Mouse (Mus musculus) right cerebral cortex, postnatal 14 days (tissue): ENCODE measurements around the gene Srcin1.

Experiments used
- DNase-seq: peaks from one replicate; pipeline ENCODE4 v3.0.0; 2022

Gene Srcin1

DNA sequence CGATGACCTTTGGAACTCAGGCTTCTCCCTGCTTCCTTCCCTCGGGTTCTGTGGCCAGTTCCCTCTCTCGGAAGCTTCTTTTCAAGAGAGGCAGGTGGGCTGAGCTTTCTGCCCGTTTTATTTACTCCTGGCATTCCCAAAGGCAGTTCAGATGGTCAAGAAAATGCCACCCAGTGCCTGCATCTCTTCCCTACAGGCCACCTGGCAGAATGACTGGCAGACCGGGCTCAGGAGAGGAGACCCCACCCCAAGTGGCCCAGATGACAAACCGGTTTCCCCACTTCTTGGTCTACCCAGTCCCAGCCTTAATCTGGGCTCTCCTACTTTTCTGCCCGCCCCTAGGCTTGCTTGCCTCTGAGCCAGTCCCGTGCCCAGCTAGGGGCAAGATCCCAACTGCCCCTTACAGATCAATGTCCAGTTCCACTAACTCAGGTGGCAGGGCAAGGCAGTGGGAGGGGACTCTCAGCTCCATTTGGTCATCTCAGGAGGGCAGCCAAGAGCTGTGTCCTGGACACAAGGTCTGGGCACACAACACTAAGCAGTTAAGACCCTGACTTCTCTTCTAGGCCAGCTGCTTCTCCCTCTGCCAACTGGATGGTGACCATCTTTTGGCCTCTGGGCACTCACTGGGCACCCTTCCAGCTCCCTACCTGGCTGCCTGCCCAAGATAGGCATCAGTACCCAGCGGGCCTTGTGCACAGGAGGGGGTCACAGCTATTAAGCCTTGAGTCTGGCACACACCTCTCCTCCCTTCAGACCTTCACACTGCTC is at the start of gene Srcin1:
Gene Srcin1, minus strand, starts transcription at position 51 of the 771 bp plus-strand sequence.
- DNase-seq: peak; percentile 73

DNA sequence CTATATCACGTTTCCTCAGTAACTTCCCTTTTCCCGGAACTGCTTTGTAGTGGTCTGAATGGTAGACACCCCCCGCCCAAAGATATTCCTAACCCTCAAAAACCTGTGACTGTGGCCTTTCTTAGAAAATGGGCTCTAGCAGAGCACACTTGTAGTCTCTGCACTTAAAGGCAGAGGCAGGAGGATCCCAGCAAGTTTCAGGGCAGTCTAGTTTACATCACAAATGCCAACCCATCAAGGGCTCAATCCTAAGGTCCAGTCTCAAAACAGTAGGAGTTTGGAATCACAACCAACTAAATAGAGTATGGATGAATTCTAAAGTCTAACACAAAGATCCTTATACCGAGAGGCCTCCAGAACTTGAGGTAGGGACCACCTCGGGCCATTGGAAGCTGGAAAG is 49.6 kb upstream of the Srcin1 start:
- no peak for DNase-seq

DNA sequence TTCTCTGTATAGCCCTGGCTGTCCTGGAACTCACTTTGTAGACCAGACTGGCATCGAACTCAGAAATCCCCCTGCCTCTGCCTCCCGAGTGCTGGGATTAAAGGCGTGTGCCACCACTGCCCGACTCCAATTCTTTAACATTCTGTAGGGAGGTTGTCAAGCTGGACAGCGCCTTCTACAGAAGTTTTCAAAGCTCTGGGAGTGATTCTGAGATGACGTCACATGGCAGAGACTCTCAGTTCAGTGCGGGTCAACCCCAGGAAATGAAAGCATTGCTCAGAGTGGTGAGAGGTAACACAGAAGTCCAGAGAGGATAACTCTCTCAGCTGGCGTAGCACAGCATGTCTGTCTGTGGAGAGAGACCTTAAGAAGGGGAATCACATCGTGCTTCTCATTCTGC is 47.2 kb upstream of the Srcin1 start:
- DNase-seq: no peak

DNA sequence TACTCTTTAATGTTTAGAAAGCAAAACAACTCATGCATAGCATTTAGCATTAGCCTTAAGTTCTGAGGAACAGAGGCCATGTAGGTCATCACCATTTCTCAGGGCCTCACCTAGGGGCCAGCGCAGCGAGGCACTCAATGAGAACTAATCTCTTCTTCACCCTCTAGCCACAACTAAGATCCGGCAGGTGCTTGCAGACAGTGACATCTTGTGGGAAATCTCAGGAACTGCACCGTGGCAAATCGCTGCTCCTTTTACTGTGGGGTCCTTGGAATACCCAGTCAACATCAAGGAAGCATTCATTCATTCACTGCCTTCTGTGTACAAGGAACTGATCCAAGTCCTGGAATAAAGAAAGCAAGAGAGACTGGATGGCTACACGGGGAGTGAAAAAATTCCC is 46.5 kb upstream of the Srcin1 start:
- DNase-seq: peak; percentile 46

DNA sequence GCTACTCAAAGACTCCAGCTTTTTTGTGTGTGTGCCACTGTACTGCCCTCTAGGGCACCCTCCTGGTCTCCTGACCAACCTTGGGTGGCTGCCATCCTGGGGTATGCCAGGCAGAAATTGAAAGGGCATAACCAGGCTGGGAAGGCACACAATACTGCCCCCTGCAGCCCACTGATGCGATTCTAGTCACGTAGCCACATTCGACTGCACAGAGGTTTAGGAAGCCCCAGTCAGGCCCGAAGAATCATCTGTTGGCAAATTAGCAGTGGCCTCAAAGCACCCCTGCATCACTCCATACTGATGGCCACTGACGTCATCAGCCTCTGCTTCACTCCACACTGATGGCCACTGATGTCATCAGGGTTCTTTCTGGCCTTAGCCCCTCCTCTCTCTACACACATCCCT is 43.4 kb upstream of the Srcin1 start:
- DNase-seq: peak; percentile 84

DNA sequence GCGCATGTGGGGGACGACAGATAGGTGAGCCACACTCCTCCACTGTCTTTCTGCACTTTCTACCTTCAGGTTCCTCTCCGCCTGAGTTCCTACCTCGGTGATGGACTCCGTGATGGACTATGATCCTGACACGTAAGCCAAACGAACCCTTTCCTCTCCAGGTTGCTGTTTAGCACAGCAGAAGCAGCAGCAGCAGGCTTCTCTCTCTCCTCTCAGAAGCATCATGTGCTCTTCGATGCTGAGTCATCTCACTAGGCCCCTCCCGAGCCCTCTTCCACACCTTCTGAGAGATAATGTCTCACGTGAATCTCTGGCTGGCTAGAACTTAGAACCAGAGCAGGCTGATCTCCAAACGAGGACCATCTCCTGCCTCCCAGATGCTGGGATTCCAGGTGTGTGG is 42.4 kb upstream of the Srcin1 start:
- DNase-seq: no peak

DNA sequence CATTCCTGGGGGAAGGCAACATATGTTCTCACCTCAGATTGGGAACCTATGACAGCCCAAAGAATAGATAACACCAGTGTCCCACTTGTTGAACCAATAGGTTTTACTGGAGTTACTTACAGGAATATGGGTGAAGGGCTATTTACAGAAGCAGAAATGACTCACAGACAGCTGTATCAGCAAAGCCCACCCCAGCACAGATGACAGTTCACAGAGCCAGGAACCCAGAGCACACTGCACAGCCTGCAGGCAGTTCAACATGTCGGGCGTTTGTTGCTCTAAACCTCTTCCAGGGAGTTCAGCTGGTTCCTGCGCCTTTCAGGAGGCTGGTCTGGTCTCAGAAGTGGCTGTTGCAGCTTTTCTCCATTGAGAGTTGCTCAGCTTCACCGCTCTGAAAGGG is 39.3 kb upstream of the Srcin1 start:
- DNase-seq: no peak

DNA sequence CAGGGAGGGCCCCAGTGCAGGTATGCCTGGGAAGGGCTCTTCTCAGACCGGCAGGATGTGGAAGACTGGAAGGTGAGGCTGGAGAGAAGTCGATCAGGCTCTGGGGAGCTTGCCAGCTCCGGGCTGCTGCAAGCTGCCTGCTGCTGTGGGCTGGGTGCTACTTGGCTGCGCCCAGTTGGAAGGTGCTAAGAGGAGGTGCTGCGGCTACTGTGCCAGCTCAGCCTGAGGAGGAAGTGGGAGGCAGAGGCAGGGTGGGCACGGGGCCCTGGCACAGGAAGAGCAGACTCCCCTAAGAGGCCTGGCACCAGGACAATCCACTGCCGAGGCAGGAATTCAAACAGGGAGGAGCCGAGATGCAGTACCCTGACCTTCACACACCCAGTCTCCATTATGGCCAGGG is 35.1 kb upstream of the Srcin1 start:
- DNase-seq: peak; percentile 76

DNA sequence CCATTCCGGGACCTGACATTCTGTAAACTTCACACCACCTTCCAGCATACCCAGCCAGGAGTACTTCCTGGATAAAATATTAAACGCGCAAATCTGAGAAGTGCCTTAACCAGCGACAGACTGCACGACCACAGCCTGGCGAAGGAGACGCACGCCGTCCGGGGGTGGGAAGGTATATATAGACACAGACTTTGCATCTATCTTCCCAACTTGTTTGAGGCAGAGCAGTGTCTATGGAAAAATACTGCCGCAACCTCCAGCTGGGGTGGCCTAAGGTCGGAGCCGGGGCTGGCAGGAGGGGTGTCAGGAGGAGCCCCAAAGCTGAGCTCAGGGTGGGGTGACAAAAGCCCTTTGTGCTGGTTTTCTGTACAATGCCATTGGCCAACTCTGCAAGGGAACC is 33.8 kb upstream of the Srcin1 start:
- peak; percentile 60 for DNase-seq

DNA sequence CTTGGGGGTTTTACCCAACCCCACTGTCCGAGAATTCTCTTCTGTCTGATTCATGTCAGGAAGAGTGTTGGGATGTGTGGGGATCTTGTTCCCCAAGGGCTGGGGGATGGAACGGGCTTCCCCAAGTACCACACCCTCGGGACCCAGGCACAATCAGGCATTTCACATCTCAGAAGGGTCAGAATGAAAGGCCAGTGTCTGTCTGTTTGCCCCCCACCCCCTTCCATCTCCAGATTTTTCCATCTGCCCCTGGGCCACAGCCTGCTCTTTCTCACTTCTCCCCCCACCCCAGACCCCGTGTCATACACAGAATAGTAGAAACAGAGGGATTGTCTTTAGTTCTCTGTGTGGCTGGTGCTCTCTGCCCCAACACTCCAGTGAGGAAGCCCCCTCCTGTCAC is 32.9 kb upstream of the Srcin1 start:
- DNase-seq: no peak

DNA sequence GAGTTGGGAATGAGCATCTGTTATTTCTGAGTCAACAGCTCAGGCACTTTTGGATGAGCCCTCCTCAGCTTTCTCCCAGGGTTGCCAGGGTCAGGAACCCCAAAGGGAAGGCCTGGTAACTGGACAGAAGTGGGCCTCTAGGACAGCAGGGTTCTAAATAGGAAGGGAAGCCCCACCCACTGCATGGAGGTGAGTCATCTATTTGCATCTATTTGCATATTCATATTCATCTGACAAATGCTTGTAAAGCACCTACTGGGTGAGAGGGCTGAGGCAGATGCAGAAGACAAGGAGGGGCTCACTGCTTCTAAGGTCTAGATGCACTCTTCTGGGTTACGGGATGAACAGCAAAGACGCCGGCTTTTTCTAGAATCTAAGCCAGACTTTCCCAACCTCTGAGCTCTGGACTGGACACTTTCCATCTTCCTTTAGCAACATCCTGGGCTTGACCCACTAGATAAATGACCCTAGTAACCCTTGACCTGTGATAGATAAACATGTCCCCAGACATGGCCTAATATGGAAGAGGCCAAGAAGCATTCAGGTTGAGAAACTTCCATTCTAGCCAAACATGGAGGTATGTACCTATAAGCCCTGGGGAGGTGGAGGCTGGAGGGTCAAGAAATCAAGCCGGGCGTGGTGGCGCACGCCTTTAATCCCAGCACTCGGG is 31.2 kb upstream of the Srcin1 start:
- no peak for DNase-seq

DNA sequence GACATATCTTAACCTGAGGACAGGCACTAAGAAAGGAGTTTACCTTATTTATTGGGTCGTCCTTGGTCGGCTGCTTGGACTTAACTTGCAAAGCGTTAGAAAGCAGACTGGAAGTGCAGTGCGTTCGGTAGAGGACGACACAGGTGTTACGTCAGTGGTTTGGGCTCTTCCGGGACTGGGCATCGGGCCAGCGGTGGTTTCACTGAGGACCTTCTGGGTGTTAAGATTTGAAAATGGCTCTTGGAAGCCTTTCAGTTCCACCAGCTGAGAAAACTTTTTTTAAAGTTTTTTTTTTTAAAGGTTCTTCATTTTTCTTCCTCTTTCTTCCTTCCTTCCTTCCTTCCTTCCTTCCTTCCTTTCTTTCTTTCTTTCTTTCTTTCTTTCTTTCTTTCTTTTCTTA is 27.9 kb upstream of the Srcin1 start:
- DNase-seq: peak; percentile 54

DNA sequence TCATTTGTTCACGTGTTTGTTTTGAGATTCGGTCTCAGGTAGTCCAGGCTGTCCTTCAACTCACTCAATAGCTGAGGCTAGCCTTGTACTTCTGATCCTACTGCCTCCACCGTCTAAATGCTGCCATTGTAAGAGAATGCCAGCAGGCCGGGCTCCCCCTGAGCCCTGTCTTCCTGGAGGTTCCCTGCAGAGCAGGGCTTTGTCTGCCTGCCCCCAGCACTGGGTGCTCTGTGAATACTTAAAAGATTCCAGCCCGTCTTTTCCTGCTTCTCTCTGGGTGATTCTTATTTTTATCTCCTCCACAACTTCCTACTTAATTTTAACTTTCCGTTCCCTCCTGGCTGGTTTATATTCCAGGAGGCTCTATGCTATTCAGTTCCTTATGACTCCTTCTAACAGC is 26.2 kb upstream of the Srcin1 start:
- no peak for DNase-seq

DNA sequence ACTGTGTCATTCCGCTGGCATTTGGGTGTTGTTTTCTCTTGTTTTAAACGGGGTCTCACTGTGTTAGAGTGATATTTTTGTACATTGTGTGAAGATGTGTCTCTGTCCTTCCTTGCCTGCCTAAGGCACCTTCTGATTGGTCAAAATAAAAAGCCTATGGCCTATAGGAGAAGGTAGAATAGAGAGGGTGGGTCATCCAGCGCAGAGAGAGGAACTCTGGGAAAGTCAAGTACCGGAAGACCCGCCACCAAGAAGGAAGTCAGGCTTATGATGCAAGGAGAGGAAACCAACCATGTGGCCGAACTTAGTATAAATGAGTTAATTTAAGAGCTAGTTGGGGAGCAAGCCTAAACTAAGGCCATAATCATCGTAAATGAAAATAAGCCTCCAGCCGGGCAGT is 23.1 kb upstream of the Srcin1 start:
- DNase-seq: no peak

DNA sequence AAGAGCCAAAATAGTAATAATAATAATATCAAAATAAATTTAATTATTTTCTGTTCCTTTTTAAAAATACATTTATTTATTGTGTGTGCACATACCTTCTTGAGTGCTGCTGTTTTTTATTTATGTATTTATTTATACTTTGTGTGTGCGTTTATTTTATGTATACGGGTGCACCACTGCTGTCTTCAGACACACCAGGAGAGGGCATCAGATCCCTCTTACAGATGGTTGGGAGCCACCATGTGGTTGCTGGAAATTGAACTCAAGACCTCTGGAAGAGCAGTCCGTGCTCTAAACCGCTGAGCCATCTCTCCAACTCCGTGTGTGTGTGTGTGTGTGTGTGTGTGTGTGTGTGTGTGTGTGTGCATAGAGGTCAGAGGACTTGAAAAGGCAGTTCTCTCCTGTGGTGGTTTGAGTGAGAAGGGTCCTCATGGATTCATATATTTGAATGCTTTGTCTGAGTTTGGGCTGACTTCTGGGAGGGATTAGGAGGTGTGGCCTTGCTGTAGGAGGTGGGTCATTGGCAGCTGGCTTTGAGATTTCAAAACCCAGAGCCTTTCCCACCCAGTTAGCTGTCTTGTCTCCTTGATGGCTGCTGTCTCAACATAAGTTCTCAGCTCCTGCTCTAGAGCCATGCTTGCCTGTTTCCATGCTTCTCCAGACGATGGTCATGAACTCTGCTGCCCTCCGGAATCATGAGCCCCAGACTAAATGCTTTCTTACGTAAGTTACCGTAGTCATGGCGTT is 22.1 kb upstream of the Srcin1 start:
- DNase-seq: no peak

DNA sequence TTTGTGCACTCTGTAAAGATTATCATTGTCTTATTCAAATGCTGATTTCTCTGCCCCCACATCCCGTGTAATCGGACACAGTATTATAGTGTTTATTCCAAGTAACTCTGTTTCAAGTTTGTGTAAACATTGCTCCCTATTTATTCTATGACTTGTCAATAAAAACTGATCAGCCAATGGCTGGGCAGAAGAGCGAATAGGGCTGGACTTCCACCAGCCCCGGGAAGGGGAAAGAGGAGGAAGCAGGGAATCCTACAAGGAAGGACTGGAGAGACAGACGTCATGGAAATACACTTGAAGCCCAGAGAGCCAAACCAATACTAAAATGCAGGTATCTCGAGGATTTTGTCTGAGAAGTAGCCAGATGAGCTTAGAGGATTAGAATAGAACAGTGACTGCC is 18.1 kb upstream of the Srcin1 start:
- no peak for DNase-seq

DNA sequence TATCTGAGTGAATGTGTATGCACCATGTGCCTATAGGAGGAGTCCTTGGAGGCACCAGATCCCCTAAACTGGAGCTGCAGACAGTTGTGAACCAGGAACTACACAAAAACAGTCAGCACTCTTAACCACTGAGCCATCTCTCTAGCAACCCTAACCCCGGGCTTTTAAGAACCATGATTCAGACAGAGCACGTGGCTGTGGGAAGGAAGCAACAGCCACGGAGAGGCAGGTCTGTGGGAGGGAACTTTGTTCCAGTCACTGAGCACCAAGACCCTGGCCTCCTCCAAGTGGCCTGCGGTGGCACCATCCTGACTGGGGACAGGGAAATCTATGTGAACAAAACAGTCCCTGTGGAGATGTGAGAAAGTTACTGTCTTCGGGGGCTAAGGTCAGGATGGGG is 15.9 kb upstream of the Srcin1 start:
- no peak for DNase-seq

DNA sequence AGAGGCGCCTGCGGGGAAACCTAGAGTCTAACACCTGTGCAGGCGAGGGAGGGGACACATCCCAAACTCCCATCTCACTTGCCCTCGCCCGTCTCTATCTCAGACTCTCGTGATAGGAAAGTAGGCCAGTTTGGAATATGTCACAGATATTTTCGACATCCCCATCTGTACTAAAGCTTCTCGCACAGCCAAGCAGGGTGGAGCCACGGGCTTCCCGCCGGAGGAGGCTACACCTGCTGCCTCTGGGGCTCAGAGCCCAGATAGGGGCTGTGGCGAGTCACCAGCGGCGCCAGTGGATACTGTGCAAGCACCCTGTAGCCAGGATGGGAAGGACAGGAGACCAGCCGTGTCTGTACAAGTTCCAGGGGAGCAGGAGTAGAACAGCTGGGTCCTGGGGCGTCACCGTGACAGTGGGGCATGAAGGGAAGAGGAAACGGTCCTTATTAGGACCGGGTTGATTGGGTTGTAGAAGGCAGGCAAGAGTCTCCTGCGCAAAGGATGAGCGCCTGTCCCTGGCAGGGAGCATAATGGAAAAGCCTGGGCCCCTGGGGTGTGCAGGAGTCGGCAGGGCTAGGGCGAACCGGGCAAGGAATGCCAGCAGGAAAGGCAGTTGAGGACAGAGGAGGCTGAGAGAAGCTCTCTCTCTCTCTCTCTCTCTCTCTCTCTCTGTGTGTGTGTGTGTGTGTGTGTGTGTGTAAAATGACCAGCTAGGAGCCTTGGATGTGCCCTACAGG is 14.4 kb upstream of the Srcin1 start:
- peak; percentile 62 for DNase-seq

DNA sequence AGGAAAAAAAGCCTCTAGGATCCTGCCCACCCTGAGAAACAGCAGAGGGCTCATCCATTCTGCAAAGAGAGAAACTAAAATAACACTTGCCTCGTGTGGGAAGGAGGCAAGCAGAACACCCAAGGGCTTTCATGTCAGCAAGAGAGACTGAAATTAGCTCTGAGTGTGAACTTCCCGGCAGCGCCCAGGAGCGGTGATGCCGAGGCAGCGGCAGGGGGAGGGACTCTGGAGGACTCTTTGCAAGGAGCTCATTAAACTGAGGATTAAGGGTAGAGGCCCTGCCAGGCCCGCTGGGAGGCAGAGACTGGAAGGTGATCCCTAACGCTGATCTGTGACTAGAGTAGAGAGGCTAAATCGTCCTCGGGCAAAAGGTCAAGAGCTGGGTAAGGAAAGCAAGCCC is 13.2 kb upstream of the Srcin1 start:
- DNase-seq: no peak

DNA sequence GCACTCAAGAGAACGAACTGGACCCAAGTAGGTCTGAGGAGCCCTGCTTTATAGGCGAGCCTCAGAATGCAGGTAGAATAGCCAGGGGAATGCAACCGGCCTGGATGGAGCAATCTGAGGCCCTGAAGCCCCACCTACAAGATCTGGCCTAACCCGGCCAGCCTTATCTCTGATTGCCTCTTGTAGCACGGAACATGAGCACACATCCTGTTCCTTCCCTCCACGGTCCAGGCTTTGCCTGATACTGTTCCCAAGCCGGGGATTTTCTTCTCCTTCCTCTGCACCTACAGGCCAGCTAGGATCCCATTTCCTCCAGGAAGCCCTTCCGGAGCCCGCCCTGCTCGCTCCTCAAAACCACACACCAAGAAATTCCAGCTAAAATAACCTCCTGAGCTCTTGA is 9.9 kb upstream of the Srcin1 start:
- DNase-seq: no peak

DNA sequence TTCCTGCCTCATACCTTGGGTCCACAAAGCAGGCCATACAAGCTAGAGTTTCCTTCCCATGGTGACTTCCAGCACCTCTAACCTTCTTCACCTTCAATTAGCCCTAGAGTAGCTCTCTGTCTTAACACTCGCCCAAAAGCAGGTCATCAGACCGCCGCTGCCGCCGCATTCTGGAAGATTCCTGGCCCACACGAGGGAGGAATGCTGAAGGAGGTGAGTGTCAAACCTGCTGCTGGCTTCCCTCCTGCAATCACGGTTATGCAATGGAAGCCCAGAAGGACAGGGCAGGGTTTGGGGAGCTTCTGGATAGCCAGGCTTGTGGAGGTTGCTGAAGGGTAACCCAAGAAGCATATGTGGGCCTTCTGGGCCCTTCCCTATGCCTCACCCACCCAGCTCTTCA is 8.5 kb upstream of the Srcin1 start:
- DNase-seq: no peak

DNA sequence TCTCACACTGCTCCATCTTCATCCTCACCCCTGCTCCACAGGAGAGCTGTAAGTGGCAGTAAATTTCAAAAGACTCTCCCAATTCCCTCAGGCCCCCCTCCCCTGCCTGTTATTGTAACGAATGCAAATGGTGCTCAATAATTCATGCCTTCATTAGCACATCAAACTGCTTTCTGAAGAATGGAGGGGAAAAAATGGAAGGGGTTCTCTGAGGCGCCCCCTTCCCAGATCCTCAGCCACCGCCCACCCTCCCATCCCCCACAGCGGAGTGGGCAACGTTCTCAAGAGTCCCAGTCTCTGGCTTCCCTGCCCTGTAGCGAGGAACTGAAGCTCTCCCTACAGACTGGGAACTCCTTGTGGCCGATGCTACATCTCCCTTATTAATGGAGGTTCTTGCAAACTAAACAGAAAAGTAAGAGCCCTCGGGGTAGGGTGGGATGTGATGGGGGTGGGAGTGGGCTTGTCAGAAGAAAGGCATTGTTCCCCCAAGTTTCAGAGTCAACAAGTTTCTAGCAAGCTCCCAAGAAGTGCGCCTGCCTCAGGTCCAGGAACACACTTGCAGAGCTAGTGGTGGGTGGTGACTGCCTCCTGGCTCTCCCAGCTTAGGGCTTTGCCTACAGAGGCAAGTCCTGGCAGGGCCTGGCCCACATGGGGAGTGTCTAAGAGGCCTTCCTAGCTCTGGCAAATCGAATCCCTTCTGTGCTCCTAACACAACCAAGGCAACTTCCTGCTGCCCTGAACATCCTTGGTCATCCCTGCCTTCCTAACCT is 3.3 kb upstream of the Srcin1 start:
- no peak for DNase-seq

DNA sequence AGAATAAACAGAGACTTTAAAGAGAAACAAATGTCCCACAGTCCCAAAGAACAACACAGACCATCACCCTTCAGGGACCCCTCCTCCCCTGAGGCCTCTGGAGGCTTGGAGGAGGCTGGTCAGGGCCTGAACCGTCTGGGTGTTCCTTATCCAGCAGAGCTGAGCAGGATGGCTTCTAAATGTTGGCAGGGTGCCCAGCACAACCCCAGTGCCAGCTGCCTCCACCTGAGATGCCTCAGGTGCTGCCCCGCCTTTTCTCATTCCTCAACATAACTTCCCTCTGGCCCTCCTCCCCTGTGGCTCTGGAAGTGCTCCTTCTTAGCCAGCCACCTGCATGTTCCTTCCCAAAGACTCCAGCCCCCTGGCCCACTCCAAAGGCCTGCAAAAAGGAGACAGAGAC is 2.3 kb upstream of the Srcin1 start:
- DNase-seq: no peak
